Mouse (Mus musculus) cerebellum, postnatal 25 days (tissue): Measurements from ENCODE around the gene Nub1.
A peak's percentile ranks its signal among the peaks of the same experiment; 100 is the strongest.
"Not testable (repeated sequence)": the region's sequence is repeated elsewhere in the genome, so short reads cannot be mapped to it uniquely, and the experiment has no call there.

ENCODE experiments used
- DNase-seq, 2 experiments: peaks; one replicate each; pipeline ENCODE4 v3.0.0; 2021; ENCODE audit warnings: mixed read lengths in 2 of 2

Nub1 gene

DNA sequence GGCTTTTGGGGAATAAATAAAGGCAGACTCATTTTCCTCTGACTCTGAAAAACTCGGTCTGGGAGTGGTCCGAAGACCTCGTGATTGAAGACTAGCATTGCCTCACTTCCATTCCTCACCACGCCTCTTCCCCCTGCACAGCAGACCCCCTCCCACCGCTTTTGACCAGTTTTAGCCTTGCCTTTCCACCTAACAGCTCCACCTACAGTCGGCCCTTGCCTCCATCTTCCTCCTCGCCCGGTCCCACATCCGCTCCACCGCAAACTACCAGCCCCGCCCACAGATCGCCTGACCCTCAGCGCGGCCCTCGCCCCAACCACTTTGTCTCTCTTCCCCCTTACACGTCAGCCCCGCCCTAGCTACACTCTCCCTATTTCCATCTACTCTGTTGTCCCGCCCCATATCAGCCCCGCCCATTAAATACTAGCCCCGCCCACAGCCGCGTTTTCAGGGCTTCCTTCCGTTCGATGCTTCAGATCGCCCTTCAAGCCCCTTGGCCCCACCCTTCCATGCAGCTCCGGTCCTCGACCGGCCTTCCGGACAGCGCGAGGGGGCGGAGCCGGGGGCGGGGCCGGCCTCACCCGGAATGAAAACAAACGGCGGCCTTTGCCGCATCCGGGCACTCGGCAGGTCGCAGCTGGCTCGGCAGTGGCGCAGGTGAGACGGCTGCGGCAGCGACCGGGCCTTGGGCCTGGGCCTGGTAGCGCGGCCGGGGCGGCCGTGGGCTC is at the start of gene Nub1:
TSS of gene Nub1 (plus strand) at position 167 of the 728 bp plus-strand sequence.
- peak; percentile 98 to 99 for DNase-seq

DNA sequence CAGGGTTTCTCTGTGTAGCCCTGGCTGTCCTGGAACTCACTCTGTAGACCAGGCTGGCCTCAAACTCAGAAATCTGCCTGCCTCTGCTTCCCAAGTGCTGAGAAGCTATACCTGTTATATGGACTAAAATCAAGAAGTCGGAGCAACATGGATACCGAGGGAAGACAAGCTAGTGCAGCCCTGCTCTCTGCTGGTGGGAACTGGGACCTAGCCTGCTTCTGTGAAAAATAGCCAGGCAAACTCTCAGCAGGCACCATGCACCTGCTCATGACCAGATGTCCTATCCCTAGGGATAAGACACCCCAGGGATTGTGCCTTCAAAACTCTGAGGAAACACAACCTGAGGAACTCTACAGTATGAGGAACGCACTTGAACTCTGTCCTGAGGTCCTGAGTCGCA is 48.3 kb upstream of the Nub1 start:
- peak; percentile 48 to 61 for DNase-seq

DNA sequence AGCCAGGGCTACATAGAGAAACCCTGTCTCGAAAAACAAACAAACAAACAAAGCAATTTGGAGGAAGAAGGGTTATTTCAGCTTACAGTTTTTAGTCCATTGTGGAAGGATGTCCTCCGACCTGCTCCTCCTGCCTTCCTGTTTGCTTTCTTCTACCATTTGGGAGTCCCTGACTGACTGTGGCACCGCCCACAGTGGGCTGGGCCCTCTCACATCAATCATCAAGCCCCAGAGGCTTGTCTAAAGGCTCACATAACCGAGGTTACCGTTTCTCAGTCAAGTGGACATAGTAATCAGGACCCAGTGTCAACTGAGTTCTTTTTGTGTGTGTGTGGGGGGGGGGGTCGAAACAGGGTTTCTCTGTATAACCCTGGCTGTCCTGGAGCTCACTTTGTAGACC is 47.2 kb upstream of the Nub1 start:
- DNase-seq: no peak

DNA sequence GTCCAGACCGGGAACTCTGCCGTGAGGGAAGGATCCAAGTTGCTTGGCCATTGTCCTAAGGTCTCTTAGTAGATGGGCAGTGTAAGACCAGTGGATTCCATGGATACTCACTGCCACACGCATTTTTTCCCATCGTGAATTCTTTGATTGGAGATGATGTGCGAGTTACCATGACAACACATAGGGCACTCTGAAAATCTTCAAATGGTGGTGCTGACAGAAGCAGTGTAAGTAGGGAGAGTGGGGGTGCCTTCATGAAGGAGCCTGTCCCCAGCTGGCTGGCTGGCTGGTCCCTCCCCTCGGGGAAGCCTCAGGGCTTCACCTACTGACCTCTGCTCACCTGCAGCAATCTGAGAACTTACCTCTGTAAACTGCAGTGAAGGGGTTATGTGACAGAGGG is 46.3 kb upstream of the Nub1 start:
- DNase-seq: no peak

DNA sequence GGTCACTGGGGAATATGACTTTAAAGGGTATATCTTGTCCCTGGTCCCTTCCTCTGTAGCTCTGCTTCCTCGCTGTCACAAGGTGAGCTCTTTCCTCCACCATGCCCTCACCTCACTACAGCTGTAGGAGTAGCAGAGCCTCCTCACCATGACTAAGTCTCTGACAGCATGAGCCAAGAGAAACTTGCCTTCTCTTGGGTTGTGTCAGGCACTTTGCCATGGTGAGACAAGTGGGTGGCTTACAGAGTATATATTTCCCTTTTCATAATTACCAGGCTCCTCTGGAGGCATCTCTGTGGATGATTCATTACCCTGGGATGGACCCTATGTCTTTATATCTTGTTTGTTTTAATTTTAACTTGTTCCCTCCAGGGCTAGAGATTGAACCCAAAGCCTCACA is 39.9 kb upstream of the Nub1 start:
- DNase-seq: no peak

DNA sequence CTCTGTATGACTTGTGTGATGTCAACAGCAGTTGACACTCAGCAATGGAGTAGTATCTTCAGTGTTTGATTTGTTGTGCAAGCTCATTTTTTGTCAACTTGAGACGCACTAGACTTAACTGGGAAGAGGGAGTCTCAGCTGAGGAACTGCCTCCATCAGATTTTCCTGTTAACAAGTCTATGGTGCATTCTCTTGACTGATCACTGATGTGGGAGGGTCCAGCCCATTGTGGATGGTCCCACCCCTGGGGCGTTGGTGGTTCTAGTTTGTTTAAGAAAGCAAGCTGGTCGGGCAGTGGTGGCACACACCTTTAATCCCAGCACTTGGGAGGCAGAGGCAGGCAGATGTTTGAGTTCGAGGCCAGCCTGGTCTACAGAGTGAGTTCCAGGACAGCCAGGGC is 36.1 kb upstream of the Nub1 start:
- DNase-seq: no peak

DNA sequence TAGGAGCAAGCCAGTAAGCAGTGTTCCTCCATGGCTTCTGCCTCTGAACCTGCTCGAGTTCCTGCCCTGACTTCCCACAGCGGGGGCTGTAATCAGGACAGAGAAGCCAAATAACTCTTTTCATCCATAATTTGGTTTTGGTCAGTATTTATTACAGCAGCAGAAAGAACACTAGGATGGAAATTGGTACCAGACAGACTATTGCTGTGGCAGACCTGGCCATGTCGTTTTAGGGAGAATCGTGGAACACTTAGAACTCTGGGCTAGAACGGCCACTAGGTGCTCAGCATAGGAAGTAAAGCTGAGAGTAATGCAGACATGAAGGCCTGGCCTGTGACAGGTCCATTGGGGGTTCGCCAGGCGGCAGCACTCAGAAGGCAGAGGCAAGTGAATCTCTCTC is 35.6 kb upstream of the Nub1 start:
- DNase-seq: no peak

DNA sequence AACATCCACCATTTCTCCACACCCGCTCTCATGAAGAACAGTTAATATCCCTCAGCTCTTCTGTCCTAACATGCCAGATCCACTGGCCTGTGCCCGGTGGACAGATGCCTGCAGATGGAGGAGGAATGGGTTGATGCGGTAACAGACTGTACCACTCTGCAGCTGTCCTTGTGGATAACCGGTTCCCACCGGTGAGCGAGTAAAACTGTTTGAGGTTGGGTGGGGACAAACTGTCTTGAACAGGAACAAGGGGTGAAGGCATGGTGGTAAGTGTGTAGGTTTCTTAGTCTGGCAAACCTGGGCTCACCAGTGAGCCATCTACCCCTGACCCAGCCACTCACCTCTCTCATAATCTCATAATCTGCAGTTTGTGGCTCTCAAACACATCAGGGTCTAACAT is 34.0 kb upstream of the Nub1 start:
- DNase-seq: no peak

DNA sequence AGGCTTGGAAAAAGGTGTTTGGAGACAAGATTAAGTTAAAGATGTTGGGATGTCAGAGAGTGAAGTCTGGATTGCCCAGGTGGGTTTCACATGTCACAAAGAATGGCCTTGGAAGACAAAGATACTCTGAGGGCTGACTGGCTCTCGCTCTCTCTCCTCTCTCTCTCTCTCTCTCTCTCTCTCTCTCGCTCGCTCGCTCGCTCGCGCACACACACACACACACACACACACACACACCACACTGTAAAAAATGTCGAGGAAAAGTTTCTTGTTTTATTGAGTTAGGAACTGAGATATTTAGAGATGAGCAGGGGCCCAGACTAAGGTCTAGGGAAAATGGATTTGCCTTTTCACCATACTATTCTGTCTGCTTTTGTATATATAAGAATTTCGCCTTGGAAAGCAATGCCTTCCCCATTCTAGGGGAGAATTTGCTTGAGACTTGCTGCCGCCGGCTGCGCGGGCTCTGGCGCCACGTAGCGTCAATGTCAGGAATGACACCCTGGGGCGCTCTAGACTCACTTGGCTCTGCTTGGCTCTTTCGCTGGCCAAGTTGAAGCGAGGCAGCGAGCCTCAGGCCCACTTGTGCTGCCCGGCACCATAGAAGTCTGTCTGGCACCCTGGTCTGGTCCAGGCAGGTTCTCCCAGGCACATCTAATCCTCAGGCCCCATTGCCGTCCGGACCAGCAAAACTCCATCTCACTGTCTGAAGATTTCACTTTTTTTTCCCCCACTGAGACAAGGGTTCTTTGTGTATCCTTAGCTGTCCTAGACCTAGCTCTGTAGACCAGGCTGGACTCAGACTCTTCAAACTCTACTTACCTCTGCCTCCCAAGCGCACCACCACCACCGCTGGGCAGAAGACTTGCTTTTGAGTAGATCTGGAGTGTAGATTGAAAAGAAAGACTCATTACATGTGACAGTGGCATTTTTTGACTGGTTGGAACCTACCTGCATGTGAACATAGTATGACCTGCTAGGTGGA is 33.3 kb upstream of the Nub1 start:
- DNase-seq: peak; percentile 94 to 96

DNA sequence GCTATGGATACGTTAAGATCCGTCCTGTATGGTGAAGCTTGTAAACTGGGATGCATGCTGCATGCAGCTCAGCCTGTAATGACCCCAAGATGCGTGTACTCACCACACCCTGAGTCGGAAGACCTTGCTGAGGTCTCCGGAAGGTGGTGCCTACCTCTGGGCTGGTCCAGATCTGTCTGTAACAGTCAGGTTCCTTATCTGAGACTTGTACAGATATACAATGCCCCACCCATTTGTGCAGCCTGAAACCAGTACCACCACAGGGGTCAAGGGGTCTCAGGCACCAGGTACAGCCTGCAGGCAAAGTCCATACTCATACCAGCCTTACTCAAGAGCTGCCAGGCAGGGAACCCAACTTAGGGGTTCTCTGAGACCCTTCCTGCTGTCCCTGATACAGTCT is 32.6 kb upstream of the Nub1 start:
- DNase-seq: no peak

DNA sequence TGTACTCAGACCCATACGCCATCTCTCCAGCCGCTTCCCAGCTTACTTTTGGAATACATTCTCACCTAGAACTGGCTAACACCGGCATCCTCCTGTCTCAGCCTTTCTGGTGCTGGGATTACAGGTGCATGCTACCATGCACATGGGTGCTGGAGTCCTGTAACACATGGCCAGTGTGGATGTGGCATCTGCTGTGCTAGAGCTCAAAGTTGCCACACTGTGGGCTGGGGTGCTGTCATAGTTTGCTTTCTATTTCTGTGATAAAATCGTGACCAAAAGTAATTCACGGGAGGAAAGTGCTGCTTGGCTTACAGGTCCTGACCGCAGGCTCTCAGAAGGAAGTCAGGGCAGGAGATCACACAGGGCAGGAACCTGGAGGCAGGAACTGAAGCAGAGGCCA is 30.8 kb upstream of the Nub1 start:
- no peak for DNase-seq

DNA sequence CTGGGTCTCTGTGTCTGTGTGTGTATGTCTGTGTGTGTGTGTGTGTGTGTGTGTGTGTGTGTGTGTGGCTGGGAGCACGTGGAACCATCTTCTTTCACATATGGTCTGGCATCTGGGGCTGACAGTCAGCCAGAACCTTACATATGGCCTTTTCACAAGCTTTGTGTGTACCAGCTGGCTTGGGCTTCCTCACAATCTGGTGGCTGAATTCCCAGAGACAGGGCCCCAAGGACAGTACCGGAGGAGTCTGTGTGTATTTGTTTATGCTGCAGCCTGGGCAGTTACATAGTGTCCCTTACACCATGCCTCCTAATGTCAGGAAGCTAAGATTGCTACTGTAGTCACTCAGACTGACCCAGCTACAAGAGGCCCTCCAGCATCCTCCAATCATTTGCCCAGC is 28.2 kb upstream of the Nub1 start:
- DNase-seq: peak; percentile 63 to 75

DNA sequence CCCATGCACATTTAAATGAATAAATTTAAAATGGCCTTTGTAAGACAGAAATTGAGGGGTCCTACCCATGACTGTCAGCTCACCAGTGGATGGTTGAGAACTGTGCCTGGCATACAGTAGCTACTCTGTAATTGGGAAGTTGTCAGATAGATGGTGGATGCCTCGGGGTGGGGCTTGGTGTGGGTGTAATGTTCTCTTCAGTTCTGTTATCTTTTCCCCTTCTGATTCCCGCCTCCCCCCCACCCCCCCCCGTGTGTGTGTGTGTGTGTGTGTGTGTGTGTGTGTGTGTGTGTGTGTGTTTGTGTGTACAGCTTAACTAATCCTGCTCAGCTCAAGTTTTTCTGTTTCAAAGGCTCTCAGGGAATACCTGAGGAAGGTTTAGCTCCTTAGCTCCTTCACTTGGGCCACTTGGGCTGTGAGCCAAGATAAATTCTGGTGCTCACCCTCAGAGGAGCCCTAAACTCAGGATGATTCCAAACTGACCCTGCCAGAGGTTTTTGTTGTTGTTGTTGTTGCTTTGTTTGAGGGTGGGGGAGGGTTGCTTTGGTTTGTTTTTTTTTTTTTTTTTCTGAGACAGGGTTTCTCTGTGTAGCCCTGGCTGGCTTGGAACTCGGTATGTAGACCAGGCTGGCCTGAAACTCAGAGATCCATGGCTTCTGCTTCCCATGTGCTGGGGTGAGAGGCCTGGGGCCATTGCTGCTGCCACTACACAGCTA is 25.5 kb upstream of the Nub1 start:
- no peak for DNase-seq

DNA sequence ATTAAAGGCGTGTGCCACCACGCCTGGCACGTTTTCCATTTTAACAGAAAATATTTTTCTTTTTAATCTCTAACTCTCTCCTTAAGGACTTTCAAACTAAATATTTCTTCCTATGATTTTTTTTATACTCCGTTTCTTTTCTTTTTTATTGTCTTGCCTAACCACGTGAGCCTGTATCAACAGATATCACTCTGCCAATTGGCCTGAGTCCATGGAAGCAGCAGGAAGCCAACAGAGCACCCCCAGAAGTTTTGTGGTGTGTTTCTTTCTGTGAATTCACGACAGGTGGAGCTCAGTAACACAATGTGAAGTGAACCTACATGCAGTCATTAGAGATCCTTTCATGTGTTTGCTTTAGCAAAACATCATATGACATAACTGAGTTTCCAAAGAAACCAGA is 23.9 kb upstream of the Nub1 start:
- DNase-seq: no peak

DNA sequence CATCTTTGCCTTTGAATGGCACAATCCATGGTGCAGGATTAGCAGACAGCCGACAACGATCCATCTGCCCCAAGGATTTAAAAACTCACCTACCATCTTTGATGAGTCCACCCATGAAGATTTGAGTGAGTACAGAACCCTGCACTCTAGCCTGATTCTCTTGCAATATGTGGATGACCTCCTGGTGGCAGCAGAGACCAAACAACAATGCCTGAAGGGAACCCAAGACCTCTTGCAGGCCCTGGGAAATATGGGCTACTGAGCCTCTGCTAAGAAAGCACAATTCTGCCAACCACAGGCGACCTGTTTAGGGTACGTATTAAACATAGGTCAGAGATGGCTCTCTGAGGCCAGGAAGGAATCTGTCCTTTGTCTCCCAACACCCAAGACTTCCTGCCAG is 11.1 kb upstream of the Nub1 start:
- DNase-seq: peak; percentile 90 to 93

DNA sequence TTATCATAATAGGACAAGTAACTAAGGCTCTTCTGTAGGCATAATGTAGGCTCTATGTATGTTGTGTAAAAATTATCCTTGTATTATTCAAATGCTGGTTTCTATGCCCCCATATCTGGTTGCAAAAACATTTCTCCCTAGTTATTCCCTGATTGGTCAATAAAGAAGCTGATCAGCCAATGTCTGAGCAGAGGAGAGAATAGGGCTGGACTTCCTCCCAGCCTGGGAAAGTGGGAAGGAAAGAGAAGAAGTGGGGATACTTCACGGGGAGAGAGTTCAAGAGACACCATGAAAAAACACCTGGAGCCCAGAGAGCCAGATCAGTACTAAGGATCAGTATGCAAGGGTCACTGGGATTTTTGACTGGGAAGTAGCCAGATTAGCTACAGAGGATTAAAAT is 3.9 kb upstream of the Nub1 start:
- DNase-seq: no peak

DNA sequence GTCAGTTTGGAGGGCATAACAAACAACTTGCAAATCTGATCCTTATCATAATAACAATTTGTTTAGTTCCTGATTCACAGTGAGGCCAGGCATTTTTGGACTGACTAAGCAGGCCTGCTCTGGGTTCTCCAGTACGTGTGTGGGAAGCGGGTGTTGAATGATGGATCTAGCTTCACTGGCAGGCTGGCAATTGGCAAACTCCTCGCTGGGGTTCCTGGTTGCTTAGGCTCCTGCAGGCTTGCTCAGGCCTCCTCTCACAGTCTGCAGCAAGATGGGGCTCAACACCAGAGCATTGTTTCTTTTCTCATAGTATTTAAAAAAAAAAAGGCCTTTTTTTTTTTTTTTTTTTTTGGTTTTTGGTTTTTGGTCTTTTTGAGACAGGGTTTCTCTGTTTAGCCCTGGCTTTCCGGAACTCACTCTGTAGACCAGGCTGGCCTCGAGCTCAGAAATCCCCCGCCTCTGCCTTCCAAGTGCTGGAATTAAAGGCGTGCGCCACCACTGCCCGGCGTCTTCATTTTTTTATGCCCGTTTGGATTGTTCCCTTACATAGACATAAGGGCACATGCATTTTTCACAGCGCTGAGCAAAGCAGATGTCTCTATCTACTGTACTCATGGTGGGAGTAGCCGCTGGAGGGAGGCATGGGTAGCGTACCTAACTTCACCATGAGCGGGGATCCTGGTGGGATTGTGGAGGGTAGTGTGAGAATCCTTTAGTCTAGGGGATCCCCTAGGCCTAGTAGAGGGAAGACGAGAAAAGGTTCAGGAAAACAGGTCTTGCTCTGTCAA is 560 bp upstream of the Nub1 start:
- peak; percentile 40 to 45 for DNase-seq

DNA sequence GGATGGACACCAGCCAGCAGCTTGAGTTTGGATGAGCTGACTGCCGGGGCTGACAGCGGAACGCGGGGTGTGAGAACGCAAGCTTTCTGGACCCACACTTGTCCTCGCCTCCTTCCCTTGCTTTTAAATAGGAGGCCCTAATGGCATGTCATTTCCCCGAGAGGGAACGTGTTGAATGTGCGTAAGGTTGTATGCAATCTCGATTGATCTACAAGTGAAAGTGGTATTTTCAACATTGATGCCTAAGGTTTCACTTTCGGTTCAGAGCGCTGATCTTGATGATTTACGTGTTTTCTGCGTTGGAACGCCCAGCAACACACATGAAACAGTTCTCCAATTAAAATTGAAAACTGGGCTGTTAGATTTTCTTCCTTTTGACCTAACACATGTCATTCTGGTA is 844 bp downstream of the Nub1 start:
- DNase-seq: no peak

DNA sequence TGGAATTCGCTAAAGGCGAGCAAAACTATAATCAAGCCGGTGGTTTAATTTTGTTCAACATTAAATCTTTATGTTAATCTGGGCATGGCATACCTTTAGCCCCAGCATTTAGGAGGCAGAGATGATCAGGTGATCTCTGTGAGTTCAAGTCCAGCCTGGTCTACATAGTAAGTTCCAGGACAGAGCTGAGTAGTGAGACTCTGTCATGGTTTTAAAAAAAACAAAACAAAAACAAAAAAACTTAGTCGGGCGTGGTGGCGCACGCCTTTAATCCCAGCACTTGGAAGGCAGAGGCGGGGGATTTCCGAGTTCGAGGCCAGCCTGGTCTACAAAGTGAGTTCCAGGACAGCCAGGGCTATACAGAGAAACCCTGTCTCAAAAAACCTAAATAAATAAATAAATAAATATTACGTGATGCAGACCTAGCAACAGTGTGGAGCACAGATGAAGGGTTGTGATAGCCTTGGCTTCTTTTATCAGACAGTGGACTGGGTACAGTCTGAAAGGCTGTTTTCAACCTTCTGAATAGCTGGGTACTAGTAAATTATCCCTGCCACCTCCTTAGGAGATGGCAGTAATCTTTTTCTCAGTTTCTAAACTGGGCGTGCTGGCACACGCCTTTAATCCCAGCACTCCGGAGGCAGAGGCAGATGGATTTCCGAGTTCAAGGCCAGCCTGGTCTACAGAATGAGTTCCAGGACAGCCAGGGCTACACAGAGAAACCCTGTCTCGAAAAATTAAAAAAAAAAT is 1.5 kb downstream of the Nub1 start:
- not testable (repeated sequence) for DNase-seq

DNA sequence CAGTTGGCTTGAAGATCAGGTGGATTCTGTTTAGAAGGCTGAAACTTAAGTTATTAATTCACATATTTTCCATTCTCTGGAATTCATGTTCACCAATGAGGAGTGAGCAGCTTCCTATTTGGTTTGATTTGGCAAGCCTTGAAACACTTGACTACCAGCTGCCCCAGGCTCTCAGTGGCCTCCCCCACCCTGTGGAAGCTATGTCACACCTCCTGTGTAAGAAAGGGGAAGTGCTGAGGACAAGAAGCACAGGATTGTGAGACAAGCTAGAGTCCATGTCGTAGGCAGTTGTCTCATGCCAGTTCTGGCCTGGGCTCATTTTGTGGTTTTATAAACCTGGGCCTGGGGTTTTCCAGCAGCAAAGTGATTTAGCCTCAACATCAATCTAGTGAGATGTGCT is 2.4 kb downstream of the Nub1 start:
- DNase-seq: no peak

DNA sequence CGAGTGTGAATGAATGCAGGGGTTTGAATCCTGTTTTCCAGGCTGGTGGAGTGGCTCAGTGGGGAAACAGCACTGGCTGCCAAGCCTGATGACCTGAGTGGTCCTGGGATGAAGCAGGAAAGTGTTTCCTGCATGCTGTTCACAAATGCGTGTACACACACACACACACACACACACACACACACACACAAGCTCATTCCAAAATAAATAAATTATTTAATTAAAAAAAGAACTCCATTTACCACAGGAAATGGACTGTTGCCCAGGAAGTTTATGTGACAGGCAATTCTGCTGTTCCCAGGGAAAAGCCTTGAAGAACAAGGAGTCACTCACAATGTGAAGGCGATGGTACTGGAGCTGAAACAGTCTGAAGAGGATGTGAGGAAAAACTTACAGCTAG is 11.4 kb downstream of the Nub1 start:
- DNase-seq: no peak

DNA sequence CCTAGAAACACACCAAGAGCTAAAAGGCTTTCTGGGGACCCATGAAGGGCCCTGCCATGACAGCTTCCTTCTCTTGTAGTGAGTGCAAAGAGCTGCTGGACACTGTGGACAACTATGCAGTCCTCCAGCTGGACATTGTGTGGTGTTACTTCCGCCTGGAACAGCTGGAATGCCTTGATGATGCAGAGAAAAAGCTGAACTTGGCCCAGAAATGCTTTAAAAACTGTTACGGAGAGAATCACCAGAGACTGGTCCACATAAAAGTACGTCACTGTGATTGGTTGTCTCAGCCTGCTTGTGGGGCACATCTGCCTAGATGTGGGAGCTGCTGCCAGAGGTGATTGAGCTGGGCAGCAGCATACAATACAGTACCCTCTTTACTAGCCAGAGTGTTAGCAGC is 15.9 kb downstream of the Nub1 start:
- no peak for DNase-seq
